Mouse (Mus musculus) Patski (cell line): ENCODE measurements around the gene Rad9a. TPM values are rescaled to one million over a fixed set of nuclear protein-coding genes. Genes with fewer than 3 reads are reported as not detected.

ENCODE experiments used
- ATAC-seq: fragments of 100-300 bp; one replicate; pipeline ENCODE4 v1.8.0; 2021
- CTCF ChIA-PET: fragments of 350-600 bp; sonication (Branson Sonifier 250); formaldehyde crosslinking; loops from one replicate; lab custom pipeline; 2022; ENCODE audit warnings: inconsistent platforms; lab: Charles Lee
- POLR2A ChIA-PET: fragments of 350-600 bp; sonication (Branson Sonifier 250); formaldehyde crosslinking; loops from one replicate; lab custom pipeline; 2022; ENCODE audit warnings: antibody characterized with exemption, inconsistent platforms; lab: Charles Lee
- DNase-seq: peaks from one replicate; pipeline ENCODE4 v3.0.0-alpha.2; 2011; ENCODE audit warnings: low read depth, low spot score
- H3K27me3 ChIP-seq: fragments of 371-371 bp; one replicate; pipeline ENCODE4 v1.5.1; 2021
- CTCF ChIP-seq: fragments of 100-300 bp; IDR thresholded peaks from one replicate; pipeline ENCODE4 v1.5.1; 2021
- in situ Hi-C: fragments of 300-500 bp; cut with MboI; formaldehyde crosslinking; loops from 3 replicates; pipeline ENCODE4 v1.11.1; 2018; ENCODE audit warnings: low pct_unique_long_range_greater_than_20kb, mixed read lengths
- polyA plus RNA-seq: library from polyadenylated mRNA; unstranded; gene quantifications from one replicate; pipeline ENCODE4 v1.2.3, GENCODE M21; 2021

The Rad9a gene
- polyA plus RNA-seq, 1 experiment from 2014 or later, result 33.9 TPM

DNA sequence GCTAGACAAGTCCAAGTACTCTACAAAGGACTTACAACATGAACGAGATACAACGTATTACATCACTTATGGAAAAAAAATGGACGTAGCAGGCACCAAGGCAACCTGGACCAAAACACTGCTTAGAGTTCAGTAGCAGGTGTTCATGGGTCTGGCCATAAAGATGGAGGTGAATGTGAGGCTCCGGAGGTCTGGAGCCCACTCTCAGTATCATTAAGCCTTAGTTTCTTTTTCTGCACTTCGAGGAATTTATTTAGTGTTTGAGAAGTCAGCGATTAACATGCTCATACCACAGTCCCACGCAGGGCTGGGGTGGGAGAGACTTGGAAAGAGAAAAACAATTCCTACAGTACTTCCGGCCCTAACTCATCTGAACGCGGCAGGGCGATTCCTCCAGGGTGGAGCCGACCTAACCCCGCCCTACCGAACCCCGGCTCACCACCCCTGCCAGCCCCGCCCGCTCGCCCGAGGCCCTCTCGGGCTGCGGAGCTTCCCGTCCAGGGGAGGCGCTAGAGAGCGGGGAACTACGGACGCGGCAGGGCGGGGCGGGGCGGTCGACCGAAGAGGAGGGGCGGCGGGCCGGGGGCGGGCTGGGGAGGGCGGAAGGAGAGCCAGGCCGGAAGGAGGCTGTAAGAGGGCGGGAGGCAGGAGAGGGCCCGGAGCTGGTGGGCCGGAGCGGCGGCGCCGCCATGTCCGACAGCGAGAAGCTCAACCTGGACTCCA is 9.8 kb downstream of the Rad9a start, which contains the start of gene Ppp1ca:
Ppp1ca (plus strand) TSS at position 538 of the 723 bp plus-strand sequence.
- CTCF ChIA-PET, result interaction anchor here (0.5 to 2.8 kb wide), 9 partner anchors 9 to 36 kb away, joined by 3 to 6 read pairs (median 3); no protein-coding TSS in a partner anchor
- no peak for TF ChIP-seq CTCF
- peak; percentile 66 for DNase-seq
- no peaks in the 10 kb centered on the region for H3K27me3 ChIP-seq
- POLR2A ChIA-PET, result interaction anchor here (0.8 to 2.1 kb wide), 8 partner anchors 10 to 62 kb away, joined by 3 to 22 read pairs (median 6); partner anchors contain the start of genes AC109138.7, Clcf1 and Rad9a
- ATAC-seq, result peak; percentile 91
- in situ Hi-C loops, result no loop called here

DNA sequence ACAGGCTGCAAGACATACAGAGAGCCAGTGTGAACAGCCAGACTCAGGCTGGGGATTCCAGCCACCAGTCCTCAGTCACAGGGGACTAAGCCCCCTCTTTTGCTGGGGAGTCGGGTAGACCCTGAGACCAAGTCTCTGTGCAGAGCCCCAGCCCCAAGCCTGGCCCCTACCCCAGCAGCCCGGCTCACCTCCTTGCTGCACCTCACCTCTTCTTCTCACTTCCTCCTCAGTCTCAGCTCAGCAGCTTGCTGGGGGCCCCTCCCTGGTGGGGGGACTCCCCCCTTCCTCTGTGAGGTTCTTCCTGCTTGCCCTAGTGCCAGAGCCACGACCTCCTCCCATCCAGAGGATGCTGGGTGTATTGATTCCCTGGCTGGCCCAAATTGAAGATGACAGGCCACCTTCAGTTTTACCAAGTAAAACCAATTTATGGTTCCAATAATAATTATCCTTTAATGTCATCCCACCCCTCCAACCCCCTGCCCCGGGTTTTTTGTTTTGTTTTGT is 10.6 kb downstream of the Rad9a start, which contains the start of gene Tbc1d10c:
Tbc1d10c (minus strand) TSS at position 454 of the 504 bp plus-strand sequence.
- CTCF ChIA-PET, result interaction anchor here (2.8 kb wide), 1 partner anchor 18 kb away, joined by 6 read pairs; no protein-coding TSS in a partner anchor
- no peak for ATAC-seq
- POLR2A ChIA-PET, result interaction anchor here (0.6 to 2.0 kb wide), 2 partner anchors 21 to 157 kb away, joined by 4 to 22 read pairs; no protein-coding TSS in a partner anchor
- TF ChIP-seq CTCF, result no peak
- H3K27me3 ChIP-seq, result no peaks in the 10 kb centered on the region
- no peak for DNase-seq
- in situ Hi-C loops, result no loop called here

DNA sequence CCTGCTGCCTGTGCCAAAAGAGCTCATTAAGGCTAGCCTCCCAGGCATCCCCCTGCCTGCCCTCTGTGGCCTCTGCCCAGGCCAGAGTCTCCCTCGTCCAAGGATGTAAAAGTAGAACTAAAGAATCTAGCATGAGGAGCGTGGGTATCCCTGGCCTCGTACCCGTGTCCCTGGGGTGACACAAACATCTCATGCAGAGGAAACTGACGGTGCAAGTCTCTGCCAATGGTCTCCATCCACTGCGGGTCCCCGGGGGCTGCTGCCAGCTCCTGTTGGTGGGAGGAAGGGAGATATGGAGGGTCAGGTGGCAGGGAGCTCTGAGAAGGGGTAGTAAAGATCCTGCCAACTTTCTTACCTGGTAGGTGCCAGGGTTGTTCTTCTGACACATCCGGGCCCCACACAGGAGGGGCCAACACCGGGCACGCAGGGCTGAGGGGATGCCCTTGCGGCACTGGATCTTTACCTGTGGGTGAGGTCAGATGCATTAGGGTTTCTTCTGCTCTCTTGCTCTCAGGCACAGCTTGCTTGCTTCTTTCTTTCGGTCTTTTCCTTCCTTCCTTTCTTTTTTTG is 12.3 kb downstream of the Rad9a start:
- H3K27me3 ChIP-seq, result no peaks in the 10 kb centered on the region
- ATAC-seq (no peak), DNase-seq (no peak)
- ChIA-PET POLR2A (interaction anchor here (1.3 kb wide), 1 partner anchor 10 kb away, joined by 3 read pairs; no protein-coding TSS in a partner anchor), CTCF (interaction anchor here (0.9 kb wide), 1 partner anchor 10 kb away, joined by 3 read pairs; no protein-coding TSS in a partner anchor)
- in situ Hi-C loops, result no loop called here
- TF ChIP-seq CTCF, result no peak

DNA sequence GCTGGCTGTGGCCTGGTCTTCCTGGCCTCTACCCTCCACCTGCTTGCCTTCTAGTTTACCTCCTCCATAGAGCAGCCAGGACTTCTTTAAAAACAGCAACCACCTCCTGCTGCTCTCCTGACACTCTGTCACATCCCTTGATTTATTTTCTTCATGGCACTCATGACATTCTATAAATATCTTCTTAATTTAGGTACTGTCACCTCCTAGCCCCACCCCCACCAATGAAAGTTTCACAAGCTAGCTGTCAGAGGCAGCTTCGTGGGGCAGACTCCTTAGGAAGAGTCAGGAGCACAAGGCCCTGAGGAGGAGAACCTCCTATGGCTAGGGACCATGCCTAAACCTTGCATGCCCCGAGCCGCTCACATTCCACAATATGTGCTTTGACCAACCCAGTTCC is 14.2 kb downstream of the Rad9a start:
- in situ Hi-C loops, result no loop called here
- POLR2A ChIA-PET, result no interaction called here

DNA sequence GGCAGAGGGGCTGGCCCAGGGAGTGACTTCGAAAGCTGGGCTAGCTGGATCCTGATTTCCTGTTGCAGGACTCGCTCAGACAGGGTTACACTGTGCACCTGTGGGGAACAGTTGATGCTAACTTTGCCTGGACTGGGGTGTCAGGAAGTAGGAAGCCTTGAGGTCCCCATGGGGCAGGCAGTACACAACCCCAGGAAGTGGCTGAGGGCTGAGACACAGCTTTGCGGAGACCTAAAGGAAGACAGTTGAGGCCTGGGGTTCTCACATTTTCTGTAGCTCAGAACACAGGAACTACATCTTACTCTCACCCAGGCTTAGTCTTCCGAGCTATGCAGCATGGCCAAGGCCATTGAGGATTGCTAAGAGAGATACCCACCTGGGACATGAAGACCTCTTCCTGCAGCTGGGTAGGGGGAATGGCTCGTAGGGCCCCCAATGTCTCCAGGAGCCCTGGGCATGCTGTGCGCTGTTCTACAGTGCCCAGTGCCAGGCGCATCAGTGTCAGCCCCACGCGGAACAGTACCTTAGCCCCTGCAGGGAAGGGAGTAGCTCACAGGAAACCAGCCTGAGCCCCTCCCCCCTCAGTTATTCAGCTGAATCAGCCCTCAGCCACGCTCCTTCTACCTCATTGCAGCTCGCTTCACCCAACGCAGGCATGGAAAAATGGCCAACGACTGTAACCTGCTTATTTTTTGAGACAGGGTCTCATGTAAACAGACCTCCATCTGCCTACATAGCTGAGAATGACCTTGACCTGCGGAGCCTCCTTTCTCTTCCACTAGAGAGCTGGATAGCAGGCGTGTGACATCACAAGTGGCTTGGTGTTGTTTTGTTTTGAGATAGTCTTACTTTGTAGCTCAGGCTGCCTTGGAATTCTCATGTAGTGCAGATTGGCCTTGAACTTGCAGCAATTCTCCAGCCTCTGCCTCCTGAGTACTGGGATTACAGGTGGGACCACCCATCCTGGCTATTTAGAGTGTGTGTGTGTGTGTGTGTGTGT is 16.2 kb downstream of the Rad9a start:
- H3K27me3 ChIP-seq, result no peaks in the 10 kb centered on the region
- CTCF ChIA-PET, result interaction anchor here (1.1 kb wide), 1 partner anchor 10 kb away, joined by 3 read pairs; the partner anchor contains the start of gene Carns1
- in situ Hi-C loops, result no loop called here
- POLR2A ChIA-PET, result interaction anchor here (0.6 to 1.0 kb wide), 2 partner anchors 22 to 135 kb away, joined by 3 read pairs; partner anchors contain the start of gene Rps6kb2
- no peak for ATAC-seq
- DNase-seq, result no peak
- TF ChIP-seq CTCF, result no peak

More for the DNA sequence above, 14.2 kb downstream of the Rad9a start:
- CTCF ChIA-PET, result interaction anchor here (1.2 to 1.7 kb wide), 2 partner anchors 9 to 17 kb away, joined by 4 read pairs; no protein-coding TSS in a partner anchor
- no peaks in the 10 kb centered on the region for H3K27me3 ChIP-seq
- DNase-seq, result no peak
- ATAC-seq, result no peak
- TF ChIP-seq CTCF, result no peak

DNA sequence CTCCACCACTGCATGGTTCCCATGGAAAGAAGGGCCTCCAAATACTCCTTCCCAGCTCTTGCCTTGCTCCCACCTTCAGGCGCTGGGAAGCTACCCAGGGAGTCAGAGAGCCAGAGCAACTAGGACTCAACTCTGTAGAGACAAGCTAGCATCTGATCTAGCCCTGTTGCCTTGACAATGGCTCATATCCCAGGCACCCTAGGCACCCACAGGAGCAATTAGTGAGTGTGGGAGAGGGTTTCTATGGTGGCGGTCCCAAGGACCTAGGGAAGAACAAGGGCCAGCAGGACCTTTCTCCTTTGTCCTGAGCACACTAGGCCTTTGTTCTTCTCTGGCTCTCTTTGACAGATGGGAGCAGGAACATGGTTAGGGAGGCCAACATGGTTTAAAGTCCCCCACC is 17.8 kb downstream of the Rad9a start:
- no peak for ATAC-seq
- DNase-seq, result no peak
- H3K27me3 ChIP-seq, result no peaks in the 10 kb centered on the region
- ChIA-PET CTCF (no interaction called here), POLR2A (interaction anchor here (0.6 to 1.5 kb wide), 2 partner anchors 14 to 65 kb away, joined by 3 read pairs; no protein-coding TSS in a partner anchor)
- TF ChIP-seq CTCF, result no peak
- in situ Hi-C loops, result no loop called here

DNA sequence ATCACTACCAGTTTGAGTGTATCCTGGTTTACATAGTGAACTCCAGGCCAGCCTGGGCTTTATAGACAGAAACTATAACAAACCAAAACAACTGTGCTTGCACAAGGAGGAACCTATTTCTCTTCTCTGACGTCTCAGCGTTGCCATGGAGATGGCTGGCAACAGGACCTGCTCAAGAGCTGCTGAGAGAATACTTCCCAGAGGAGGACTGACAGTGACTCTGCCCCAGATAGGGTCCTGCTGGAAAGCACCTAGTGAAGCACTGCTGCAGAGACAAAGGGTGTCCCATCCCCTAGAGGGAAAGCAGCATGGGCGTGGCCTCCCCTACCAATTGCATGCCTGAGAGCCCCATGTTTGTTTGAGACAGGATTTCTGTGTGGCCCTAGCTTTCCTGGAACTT is 19.6 kb downstream of the Rad9a start:
- no peak for ATAC-seq
- ChIA-PET POLR2A (interaction anchor here (1.3 to 1.6 kb wide), 2 partner anchors 10 to 20 kb away, joined by 4 to 7 read pairs; partner anchors contain the start of gene Rad9a), CTCF (interaction anchor here (1.7 to 2.4 kb wide), 2 partner anchors 10 to 12 kb away, joined by 4 to 8 read pairs; no protein-coding TSS in a partner anchor)
- TF ChIP-seq CTCF, result no peak
- DNase-seq, result no peak
- no peaks in the 10 kb centered on the region for H3K27me3 ChIP-seq
- in situ Hi-C loops, result no loop called here

DNA sequence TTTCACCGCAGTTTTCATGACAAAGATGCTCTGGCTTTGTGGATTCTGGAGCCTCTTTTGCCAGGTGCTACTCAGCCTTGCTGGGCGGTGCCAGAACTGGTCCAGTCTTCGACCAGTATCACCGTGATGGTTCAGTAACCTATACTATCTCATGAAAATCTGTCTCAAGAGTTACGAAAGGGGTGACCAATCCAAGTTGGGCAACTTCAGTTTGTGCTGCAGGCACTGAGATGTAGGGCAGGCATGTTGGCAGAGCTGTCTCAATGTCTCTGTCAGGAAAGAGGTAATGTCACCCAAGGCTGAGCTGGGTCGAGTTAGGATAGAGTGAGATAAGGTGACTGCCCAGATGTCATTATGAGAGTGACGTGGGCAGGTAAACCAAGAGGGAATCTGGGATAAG is 21.1 kb downstream of the Rad9a start:
- DNase-seq (no peak), ATAC-seq (no peak)
- TF ChIP-seq CTCF, result no peak
- in situ Hi-C loops, result no loop called here
- CTCF ChIA-PET, result interaction anchor here (1.7 to 2.4 kb wide), 2 partner anchors 8 to 10 kb away, joined by 4 to 8 read pairs; no protein-coding TSS in a partner anchor
- H3K27me3 ChIP-seq, result no peaks in the 10 kb centered on the region
- POLR2A ChIA-PET, result no interaction called here

DNA sequence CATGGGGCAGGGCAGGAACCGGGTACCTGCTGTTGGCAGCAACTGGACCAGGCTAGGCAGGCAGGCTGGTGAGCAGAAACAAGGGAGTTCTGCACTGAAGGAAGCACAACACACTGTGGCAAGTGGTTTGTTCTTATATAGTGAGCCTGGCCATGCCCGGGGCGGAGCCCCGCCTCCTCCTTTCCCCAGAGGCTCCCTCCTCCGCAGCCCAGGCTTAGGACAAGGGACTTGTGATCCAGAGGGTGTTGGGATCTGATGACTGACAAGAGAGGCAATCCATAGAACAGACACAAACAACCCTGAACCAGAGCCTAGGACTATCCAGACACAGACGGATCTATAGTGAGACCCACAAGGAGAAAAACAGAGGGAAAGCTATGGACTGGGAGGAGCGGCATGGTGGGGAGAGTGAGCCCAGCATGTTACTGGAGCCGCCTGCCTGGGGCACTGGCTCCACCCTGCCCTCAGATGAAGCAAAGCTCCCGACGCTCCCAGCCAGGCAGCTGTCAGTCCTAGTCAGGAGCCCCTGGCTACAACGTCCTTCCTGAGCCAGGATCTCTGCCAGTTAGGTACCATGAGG is 26.0 kb downstream of the Rad9a start, which contains the start of gene Carns1:
Carns1 (minus strand) TSS at position 112 of the 580 bp plus-strand sequence.
- ChIA-PET POLR2A (interaction anchor here (1.4 kb wide), 1 partner anchor 10 kb away, joined by 3 read pairs; no protein-coding TSS in a partner anchor), CTCF (interaction anchor here (1.3 to 1.4 kb wide), 2 partner anchors 10 to 17 kb away, joined by 3 read pairs; no protein-coding TSS in a partner anchor)
- no peak for TF ChIP-seq CTCF
- no peaks in the 10 kb centered on the region for H3K27me3 ChIP-seq
- in situ Hi-C loops, result no loop called here
- ATAC-seq (no peak), DNase-seq (no peak)
